Mouse (Mus musculus): ENCODE results near the gene Vmn1r206. TPM values are rescaled to one million over a fixed set of nuclear protein-coding genes. Genes with fewer than 3 reads are reported as not detected.

Vmn1r206 gene
- not detected in 4 replicates for total RNA-seq (2023)

GRCm38 (mm10) chr13:22624151-22624550 is at the start of gene Vmn1r206:
Gene Vmn1r206 (minus strand): TSS chr13:22624251.

GRCm38 (mm10) chr13:22592900-22593299 is 31.2 kb downstream of the Vmn1r206 start, which contains the start of gene Vmn1r205:
Gene Vmn1r205 (minus strand): TSS chr13:22593000.

Other genes starting within 250 kb of the Vmn1r206 start
- gene Vmn1r199, start 244.4 kb downstream of the Vmn1r206 start, total RNA-seq (2023) = not detected in 4 replicates
- gene Vmn1r200, start 233.9 kb downstream of the Vmn1r206 start, total RNA-seq (2023) = not detected in 4 replicates
- gene Vmn1r201, start 152.3 kb downstream of the Vmn1r206 start, total RNA-seq (2023) = not detected in 4 replicates
- 0.09 TPM in 1 of 4 replicates, not detected in the others for gene Vmn1r202, start 118.9 kb downstream of the Vmn1r206 start, total RNA-seq (2023)
- not detected in 4 replicates for gene Vmn1r203, start 106.1 kb downstream of the Vmn1r206 start, total RNA-seq (2023)
- not detected in 4 replicates for gene Vmn1r204, start 71.1 kb downstream of the Vmn1r206 start, total RNA-seq (2023)
- not detected in 4 replicates for gene Vmn1r205, start 31.3 kb downstream of the Vmn1r206 start, total RNA-seq (2023)
- not detected in 4 replicates for gene Vmn1r207-ps, start 105.4 kb upstream of the Vmn1r206 start, total RNA-seq (2023)
- not detected in 4 replicates for gene Vmn1r208, start 153.1 kb upstream of the Vmn1r206 start, total RNA-seq (2023)
- 0.09 TPM in 1 of 4 replicates, not detected in the others for gene Vmn1r209, start 185.4 kb upstream of the Vmn1r206 start, total RNA-seq (2023)
- not detected in 4 replicates for gene Vmn1r210, start 207.1 kb upstream of the Vmn1r206 start, total RNA-seq (2023)
- gene Vmn1r211, start 233.3 kb upstream of the Vmn1r206 start, total RNA-seq (2023) = not detected in 4 replicates